Mouse (Mus musculus): ENCODE results near the gene Nfib.

DNA sequence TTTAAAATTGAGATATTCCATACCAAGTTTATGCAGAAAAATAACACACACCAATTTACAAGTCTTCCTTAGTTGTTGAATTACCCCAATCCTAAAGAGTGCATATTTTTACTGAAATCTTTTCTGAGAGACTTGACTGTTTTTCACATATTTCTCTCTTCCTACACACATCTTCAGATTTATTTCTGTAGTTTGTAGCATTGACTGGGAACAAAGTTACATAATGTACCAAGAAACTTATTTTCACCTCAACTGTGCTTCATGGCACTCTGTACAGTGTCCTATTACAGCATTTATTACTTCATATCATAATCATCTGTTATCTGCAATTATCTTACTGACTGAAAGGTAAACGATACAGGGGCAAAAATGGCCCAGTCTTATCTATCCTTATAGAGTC is 406.9 kb downstream of the Nfib start:
- TF ChIP-seq MAX (IDR thresholded peaks at IDR 0.05; ENCODE audit: low read depth) (no peak), TCF12 (IDR thresholded peaks at IDR 0.05; ENCODE audit: insufficient read depth, poor library complexity, severe bottlenecking) (no peak), POLR2A (IDR thresholded peaks at IDR 0.05; ENCODE audit: insufficient read length, low read depth) (no peak), USF1 (IDR thresholded peaks at IDR 0.05; ENCODE audit: low read depth) (no peak)

Measured in myocyte (in vitro differentiated cells).